Mouse (Mus musculus): ENCODE results near the gene BC049715.

- TF ChIP-seq CTCF (IDR thresholded peaks at IDR 0.05; ENCODE audit: control insufficient read depth, insufficient read depth, insufficient replicate concordance, low read depth, low read length) (no peak), POLR2A (IDR thresholded peaks at IDR 0.05; ENCODE audit: control insufficient read depth, low read depth, low read length) (no peak)
Measured at GRCm38 (mm10) chr6:136813117-136813516, 14.3 kb upstream of the BC049715 start.

Measured in testis, adult 2 months (tissue).